Mouse (Mus musculus): ENCODE measurements around the gene Slc38a8. TPM values are rescaled to one million over a fixed set of nuclear protein-coding genes. Genes with fewer than 3 reads are reported as not detected.

The Slc38a8 gene
- polyA plus RNA-seq, 1 experiment from 2014 or later, result not detected

- TF ChIP-seq CTCF (IDR thresholded peaks at IDR 0.05) (no peak), EP300 (IDR thresholded peaks at IDR 0.05) (no peak)
- H3K4me1 ChIP-seq (ENCODE audit: insufficient read depth, low read depth, low read length), result no peaks in the 10 kb centered on the region
- H3K27ac ChIP-seq (ENCODE audit: low read length), result no peak overlapping the region
- H3K9me3 ChIP-seq (ENCODE audit: low read length), result no peaks in the 10 kb centered on the region
- no peak for ATAC-seq
- H3K4me2 ChIP-seq (replicated peaks; ENCODE audit: low read depth, low read length), result no peak overlapping the region
- H3K4me3 ChIP-seq (ENCODE audit: low read depth, low read length), result no peak overlapping the region
- WGBS, result 45% methylated on average over 4 of the region's 4 CpGs
- H3K36me3 ChIP-seq (ENCODE audit: insufficient read depth, low read length), result no peaks in the 10 kb centered on the region
- H3K9ac ChIP-seq (replicated peaks; ENCODE audit: low read depth), result no peak overlapping the region
- no peak for DNase-seq (ENCODE audit: low spot score)
- no peaks in the 10 kb centered on the region for H3K27me3 ChIP-seq (replicated peaks; ENCODE audit: insufficient read depth, low read length)
These were observed 613 bp upstream of the Slc38a8 start for GRCm38 (mm10) chr8:119502111-119502510.

DNA sequence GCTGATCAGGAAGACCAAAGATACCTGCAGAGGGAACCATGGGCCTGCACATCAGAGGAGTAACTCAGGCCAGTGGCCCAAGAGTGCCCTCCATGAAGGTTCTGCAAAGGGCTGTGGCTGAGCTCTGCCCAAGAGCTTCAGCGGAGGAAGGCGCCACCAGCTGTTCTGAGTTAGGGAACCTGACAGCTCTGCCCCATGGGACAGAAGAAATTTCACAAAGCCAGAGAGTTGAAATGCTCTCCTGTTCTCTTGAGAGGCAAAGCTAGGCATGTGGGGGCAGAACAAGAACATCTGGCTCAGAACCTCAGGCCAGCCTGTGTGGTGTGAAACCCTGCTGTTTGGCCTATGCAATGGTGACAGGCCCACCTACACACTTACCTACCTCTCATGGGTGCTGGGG, 1.7 kb downstream of the Slc38a8 start:
- Histone ChIP-seq H3K9me3 (ENCODE audit: low read length) (no peaks in the 10 kb centered on the region), H3K4me1 (ENCODE audit: insufficient read depth, low read depth, low read length) (no peaks in the 10 kb centered on the region), H3K36me3 (ENCODE audit: insufficient read depth, low read length) (no peaks in the 10 kb centered on the region), H3K4me3 (ENCODE audit: low read depth, low read length) (no peak overlapping the region), H3K27ac (ENCODE audit: low read length) (no peak overlapping the region), H3K4me2 (replicated peaks; ENCODE audit: low read depth, low read length) (no peak overlapping the region), H3K9ac (replicated peaks; ENCODE audit: low read depth) (no peak overlapping the region), H3K27me3 (replicated peaks; ENCODE audit: insufficient read depth, low read length) (no peaks in the 10 kb centered on the region)
- DNase-seq (ENCODE audit: low spot score), result no peak
- WGBS, result 85% methylated on average over 2 of the region's 2 CpGs
- ATAC-seq, result no peak
- TF ChIP-seq CTCF (IDR thresholded peaks at IDR 0.05) (no peak), EP300 (IDR thresholded peaks at IDR 0.05) (no peak)

GRCm38 (mm10) chr8:119496848-119497247, 4.7 kb downstream of the Slc38a8 start:
- 29% methylated on average over 6 of the region's 6 CpGs for WGBS
- DNase-seq (ENCODE audit: low spot score), result peak; percentile 48
- Histone ChIP-seq H3K4me2 (replicated peaks; ENCODE audit: low read depth, low read length) (no peak overlapping the region), H3K4me3 (ENCODE audit: low read depth, low read length) (no peak overlapping the region), H3K9ac (replicated peaks; ENCODE audit: low read depth) (no peak overlapping the region), H3K4me1 (ENCODE audit: insufficient read depth, low read depth, low read length) (no peaks in the 10 kb centered on the region), H3K36me3 (ENCODE audit: insufficient read depth, low read length) (no peaks in the 10 kb centered on the region), H3K27ac (ENCODE audit: low read length) (no peak overlapping the region), H3K27me3 (replicated peaks; ENCODE audit: insufficient read depth, low read length) (no peaks in the 10 kb centered on the region), H3K9me3 (ENCODE audit: low read length) (no peaks in the 10 kb centered on the region)
- TF ChIP-seq CTCF (IDR thresholded peaks at IDR 0.05), result peak; percentile 82
- TF ChIP-seq EP300 (IDR thresholded peaks at IDR 0.05), result no peak
- ATAC-seq, result no peak

- Histone ChIP-seq H3K4me2 (replicated peaks; ENCODE audit: low read depth, low read length) (no peak overlapping the region), H3K36me3 (ENCODE audit: insufficient read depth, low read length) (no peaks in the 10 kb centered on the region)
- TF ChIP-seq CTCF (IDR thresholded peaks at IDR 0.05) (no peak), EP300 (IDR thresholded peaks at IDR 0.05) (no peak)
These were observed 14.4 kb downstream of the Slc38a8 start for GRCm38 (mm10) chr8:119487093-119487492.

DNA sequence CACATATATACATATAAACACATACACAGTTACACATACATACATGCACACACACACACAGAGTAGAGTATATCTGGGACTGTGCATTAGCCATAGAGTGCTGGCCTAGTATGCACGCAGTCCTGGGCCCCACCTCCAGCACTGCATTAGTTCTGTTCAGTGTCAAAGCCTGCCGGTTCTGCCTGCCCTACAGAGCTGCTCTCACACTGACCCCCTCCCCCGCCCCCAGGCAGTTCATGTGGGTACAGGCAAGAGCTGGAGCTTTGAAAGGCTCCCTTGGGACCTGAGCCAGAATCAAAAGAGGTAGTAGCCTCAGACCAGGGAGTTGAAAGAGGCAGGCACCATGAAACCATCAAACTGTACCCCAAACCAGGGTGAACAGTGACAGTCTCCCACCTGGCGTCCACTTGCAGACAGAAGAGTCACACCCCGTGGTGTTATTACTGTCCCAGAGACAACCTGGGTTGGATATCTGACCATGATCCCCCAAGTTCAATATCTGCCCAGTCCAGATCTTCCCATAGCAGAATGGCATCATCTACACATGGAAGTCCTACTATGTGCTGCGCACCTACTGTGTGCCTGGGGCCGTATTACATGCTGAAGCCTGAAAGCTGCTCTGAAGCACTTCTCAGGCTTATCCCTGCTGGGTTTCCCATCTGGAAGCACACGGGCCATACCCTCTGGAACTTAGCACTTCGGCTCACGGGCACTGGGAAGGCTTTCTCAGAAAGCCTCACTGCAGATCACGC, 17.2 kb downstream of the Slc38a8 start:
- no peaks in the 10 kb centered on the region for H3K9me3 ChIP-seq (ENCODE audit: low read length)
- no peak overlapping the region for H3K4me2 ChIP-seq (replicated peaks; ENCODE audit: low read depth, low read length)
- DNase-seq (ENCODE audit: low spot score) (no peak), ATAC-seq (no peak)
- WGBS, result 84% methylated on average over 11 of the region's 11 CpGs
- no peaks in the 10 kb centered on the region for H3K36me3 ChIP-seq (ENCODE audit: insufficient read depth, low read length)
- H3K4me1 ChIP-seq (ENCODE audit: insufficient read depth, low read depth, low read length), result no peaks in the 10 kb centered on the region
- no peak overlapping the region for H3K27ac ChIP-seq (ENCODE audit: low read length)
- no peak overlapping the region for H3K9ac ChIP-seq (replicated peaks; ENCODE audit: low read depth)
- no peak overlapping the region for H3K4me3 ChIP-seq (ENCODE audit: low read depth, low read length)
- H3K27me3 ChIP-seq (replicated peaks; ENCODE audit: insufficient read depth, low read length), result no peaks in the 10 kb centered on the region
- TF ChIP-seq CTCF (IDR thresholded peaks at IDR 0.05) (no peak), EP300 (IDR thresholded peaks at IDR 0.05) (no peak)

More at GRCm38 (mm10) chr8:119487093-119487492, 14.4 kb downstream of the Slc38a8 start:
- DNase-seq (ENCODE audit: low spot score) (no peak), ATAC-seq (no peak)
- WGBS, result 64% methylated on average over 7 of the region's 7 CpGs
- Histone ChIP-seq H3K4me3 (ENCODE audit: low read depth, low read length) (no peak overlapping the region), H3K9ac (replicated peaks; ENCODE audit: low read depth) (no peak overlapping the region), H3K9me3 (ENCODE audit: low read length) (no peaks in the 10 kb centered on the region), H3K27ac (ENCODE audit: low read length) (no peak overlapping the region), H3K27me3 (replicated peaks; ENCODE audit: insufficient read depth, low read length) (no peaks in the 10 kb centered on the region), H3K4me1 (ENCODE audit: insufficient read depth, low read depth, low read length) (no peaks in the 10 kb centered on the region)

- H3K4me1 ChIP-seq (ENCODE audit: insufficient read depth, low read depth, low read length), result no peaks in the 10 kb centered on the region
- H3K4me3 ChIP-seq (ENCODE audit: low read depth, low read length), result no peak overlapping the region
- H3K9ac ChIP-seq (replicated peaks; ENCODE audit: low read depth), result no peak overlapping the region
- TF ChIP-seq EP300 (IDR thresholded peaks at IDR 0.05) (no peak), CTCF (IDR thresholded peaks at IDR 0.05) (no peak)
- ATAC-seq (no peak), DNase-seq (ENCODE audit: low spot score) (no peak)
- no peaks in the 10 kb centered on the region for H3K27me3 ChIP-seq (replicated peaks; ENCODE audit: insufficient read depth, low read length)
- H3K9me3 ChIP-seq (ENCODE audit: low read length), result no peaks in the 10 kb centered on the region
- no peak overlapping the region for H3K4me2 ChIP-seq (replicated peaks; ENCODE audit: low read depth, low read length)
- H3K27ac ChIP-seq (ENCODE audit: low read length), result no peak overlapping the region
- WGBS, result 27% methylated on average over 5 of the region's 5 CpGs
- H3K36me3 ChIP-seq (ENCODE audit: insufficient read depth, low read length), result no peaks in the 10 kb centered on the region
These were observed 22.8 kb downstream of the Slc38a8 start for GRCm38 (mm10) chr8:119478684-119479083.
